Mouse (Mus musculus) liver, adult 2 months (tissue): ENCODE data around the gene Slc15a2. TPM values are rescaled to one million over a fixed set of nuclear protein-coding genes. Genes with fewer than 3 reads are reported as not detected.

Experiments
- DNase-seq: peaks from one replicate; pipeline ENCODE4 v3.0.0-alpha.2; 2011; ENCODE audit warnings: low read depth, low spot score; ENCODE audit errors: extremely low read depth
- H3K27ac ChIP-seq: fragments of 200-500 bp; replicated peaks from 2 replicates; pipeline ENCODE4 v1.5.1; 2012; ENCODE audit warnings: low read depth, mild to moderate bottlenecking, control low read depth, inconsistent platforms, low read length; ENCODE audit not compliant: insufficient read depth
- H3K27me3 ChIP-seq: fragments of 200-500 bp; 2 replicates; pipeline ENCODE4 v1.6.1; 2012; ENCODE audit warnings: mild to moderate bottlenecking, moderate library complexity, low read length, inconsistent platforms; ENCODE audit not compliant: control insufficient read depth, insufficient read depth
- H3K36me3 ChIP-seq: fragments of 200-500 bp; 2 replicates; pipeline ENCODE4 v1.6.1; 2012; ENCODE audit warnings: low read length, inconsistent platforms; ENCODE audit not compliant: control insufficient read depth, insufficient read depth
- H3K4me1 ChIP-seq: fragments of 200-500 bp; 2 replicates; pipeline ENCODE4 v1.6.1; 2011; ENCODE audit warnings: low read length; ENCODE audit not compliant: control insufficient read depth, insufficient read depth
- H3K4me3 ChIP-seq: fragments of 200-500 bp; 2 replicates; pipeline ENCODE4 v1.5.1; 2011; ENCODE audit warnings: low read depth, mild to moderate bottlenecking, control low read depth, low read length, moderate library complexity; ENCODE audit not compliant: insufficient read depth
- H3K79me2 ChIP-seq: fragments of 200-500 bp; 2 replicates; pipeline ENCODE4 v1.6.1; 2012; ENCODE audit warnings: inconsistent platforms, mild to moderate bottlenecking, low read length, moderate library complexity; ENCODE audit not compliant: control insufficient read depth, insufficient read depth
- H3K9ac ChIP-seq: fragments of 200-500 bp; 2 replicates; pipeline ENCODE4 v1.6.1; 2012; ENCODE audit warnings: low read depth, mild to moderate bottlenecking, control low read depth, inconsistent platforms, low read length
- CTCF ChIP-seq: fragments of 200-500 bp; IDR thresholded peaks from 2 replicates; pipeline ENCODE4 v1.5.1; 2011; ENCODE audit warnings: low read depth, low read length, control low read depth
- POLR2A ChIP-seq: fragments of 200-500 bp; IDR thresholded peaks from 2 replicates; pipeline ENCODE4 v1.6.1; 2011; ENCODE audit warnings: low read length, control low read depth; ENCODE audit not compliant: insufficient read depth; ENCODE audit errors: extremely low read depth
- WGBS: fragments of 180-500 bp; shearing (Covaris S2); methylation state at CpG from one replicate; pipeline ENCODE4 v1.1.7; 2018; 5-methylcytosine and 5-hydroxymethylcytosine counted together
- polyA plus RNA-seq: library from polyadenylated mRNA; depleted of rRNA; stranded (reverse); fragments of >200 nt; gene quantifications from 2 replicates; pipeline ENCODE4 v1.2.3, GENCODE M21; 2012; rRNA removed
- total RNA-seq: library from RNA; depleted of rRNA; stranded (reverse); fragments of >200 nt; gene quantifications from 2 replicates; pipeline ENCODE4 v1.2.3, GENCODE M21; 2014; rRNA removed

Gene Slc15a2
- total and polyA plus RNA-seq, 2 experiments = 0.24 to 6.9 TPM

- Histone ChIP-seq H3K4me3 (no peak overlapping the region), H3K9ac (no peak overlapping the region), H3K4me1 (peaks cover 5% of the 10 kb centered on the region; the same call in 1 of the 2 replicates), H3K79me2 (no peaks in the 10 kb centered on the region), H3K27ac (no peak overlapping the region), H3K27me3 (no peaks in the 10 kb centered on the region), H3K36me3 (no peaks in the 10 kb centered on the region)
- 54% methylated on average over 6 of the region's 6 CpGs for WGBS
- TF ChIP-seq POLR2A (no peak), CTCF (no peak)
- no peak for DNase-seq
Observed at GRCm38 (mm10) chr16:36707702-36708423, 76.9 kb downstream of the Slc15a2 start.

- Histone ChIP-seq H3K9ac (no peak overlapping the region), H3K4me3 (no peak overlapping the region), H3K36me3 (no peaks in the 10 kb centered on the region), H3K27ac (no peak overlapping the region), H3K4me1 (no peaks in the 10 kb centered on the region), H3K27me3 (no peaks in the 10 kb centered on the region), H3K79me2 (no peaks in the 10 kb centered on the region)
- 81% methylated on average over 2 of the region's 2 CpGs for WGBS
- DNase-seq = no peak
- no peak for TF ChIP-seq CTCF
- no peak for TF ChIP-seq POLR2A
Observed at GRCm38 (mm10) chr16:36700484-36700883, 84.3 kb downstream of the Slc15a2 start.

Other genes starting within 250 kb of the Slc15a2 start
- not detected in 2 replicates for gene Casr, start 222.8 kb downstream of the Slc15a2 start, total RNA-seq
- not detected in 2 replicates for gene Casr, start 222.8 kb downstream of the Slc15a2 start, polyA plus RNA-seq
- 5.2 and 5.3 TPM in 2 replicates for gene Cd86, start 118.9 kb downstream of the Slc15a2 start, total RNA-seq
- gene Cd86, start 118.9 kb downstream of the Slc15a2 start, polyA plus RNA-seq = 0.68 and 0.99 TPM in 2 replicates
- 0.34 and 0.37 TPM in 2 replicates for gene Ildr1, start 91.0 kb downstream of the Slc15a2 start, total RNA-seq
- 0.11 and 0.15 TPM in 2 replicates for gene Ildr1, start 91.0 kb downstream of the Slc15a2 start, polyA plus RNA-seq
- gene Iqcb1, start 43.4 kb upstream of the Slc15a2 start, total RNA-seq = 3.6 and 6.3 TPM in 2 replicates
- 1.3 and 1.4 TPM in 2 replicates for gene Iqcb1, start 43.4 kb upstream of the Slc15a2 start, polyA plus RNA-seq
- gene Eaf2, start 90.0 kb upstream of the Slc15a2 start, total RNA-seq = 0.28 and 0.67 TPM in 2 replicates
- gene Eaf2, start 90.0 kb upstream of the Slc15a2 start, polyA plus RNA-seq = 0.28 and 0.29 TPM in 2 replicates
- 34.1 and 36.2 TPM in 2 replicates for gene Golgb1, start 90.2 kb upstream of the Slc15a2 start, total RNA-seq
- gene Golgb1, start 90.2 kb upstream of the Slc15a2 start, polyA plus RNA-seq = 22.7 and 30.1 TPM in 2 replicates
- 4.8 and 5.0 TPM in 2 replicates for gene Hcls1, start 150.0 kb upstream of the Slc15a2 start, total RNA-seq
- 4.2 and 5.1 TPM in 2 replicates for gene Hcls1, start 150.0 kb upstream of the Slc15a2 start, polyA plus RNA-seq
- gene Fbxo40, start 205.5 kb upstream of the Slc15a2 start, total RNA-seq = 0.07 and 0.37 TPM in 2 replicates
- 0.09 and 0.21 TPM in 2 replicates for gene Fbxo40, start 205.5 kb upstream of the Slc15a2 start, polyA plus RNA-seq
- 0.18 and 0.40 TPM in 2 replicates for gene Polq, start 226.8 kb upstream of the Slc15a2 start, total RNA-seq
- gene Polq, start 226.8 kb upstream of the Slc15a2 start, polyA plus RNA-seq = 0.02 and 0.10 TPM in 2 replicates